Mouse (Mus musculus): ENCODE results near the gene Fam166a.
"Not testable (repeated sequence)": the region's sequence is repeated elsewhere in the genome, so short reads cannot be mapped to it uniquely, and the experiment has no call there.

The Fam166a gene

GRCm38 (mm10) chr2:25243342-25243741 is 24.8 kb downstream of the Fam166a start:
- DNase-seq, result no peak

GRCm38 (mm10) chr2:25244144-25244543 is 25.6 kb downstream of the Fam166a start:
- DNase-seq, result no peak

- no peak for DNase-seq
Observed at GRCm38 (mm10) chr2:25246183-25247072, 27.9 kb downstream of the Fam166a start, which contains the start of gene AL732309.1. Gene AL732309.1 (minus strand): TSS chr2:25246863.

- no peak for DNase-seq
Observed at GRCm38 (mm10) chr2:25252331-25252730, 33.8 kb downstream of the Fam166a start.

- peak; percentile 99 for DNase-seq
Observed at GRCm38 (mm10) chr2:25255284-25255779, 36.8 kb downstream of the Fam166a start, which contains the start of gene Tmem203. Gene Tmem203 (plus strand): TSS chr2:25255439.

GRCm38 (mm10) chr2:25256443-25257109 is 38.0 kb downstream of the Fam166a start:
- not testable (repeated sequence) for DNase-seq

GRCm38 (mm10) chr2:25257250-25257649 is 38.7 kb downstream of the Fam166a start:
- not testable (repeated sequence) for DNase-seq

GRCm38 (mm10) chr2:25258887-25259286 is 40.3 kb downstream of the Fam166a start:
- DNase-seq, result no peak

GRCm38 (mm10) chr2:25261870-25262269 is 43.3 kb downstream of the Fam166a start:
- DNase-seq, result no peak

- peak; percentile 100 for DNase-seq
Observed at GRCm38 (mm10) chr2:25262291-25262767, 43.8 kb downstream of the Fam166a start, which contains the start of gene Tprn. Gene Tprn (plus strand): TSS chr2:25262618.

- DNase-seq, result no peak
Observed at GRCm38 (mm10) chr2:25262795-25263622, 44.5 kb downstream of the Fam166a start.

GRCm38 (mm10) chr2:25263623-25264285 is 45.2 kb downstream of the Fam166a start:
- no peak for DNase-seq

GRCm38 (mm10) chr2:25264286-25264660 is 45.7 kb downstream of the Fam166a start:
- DNase-seq, result no peak

GRCm38 (mm10) chr2:25264851-25265250 is 46.3 kb downstream of the Fam166a start:
- no peak for DNase-seq

- DNase-seq, result peak; percentile 98
Observed at GRCm38 (mm10) chr2:25265897-25266656, 47.5 kb downstream of the Fam166a start.

- peak; percentile 96 for DNase-seq
Observed at GRCm38 (mm10) chr2:25266720-25267119, 48.2 kb downstream of the Fam166a start.

GRCm38 (mm10) chr2:25267241-25267640 is 48.7 kb downstream of the Fam166a start:
- no peak for DNase-seq

GRCm38 (mm10) chr2:25267746-25268309 is 49.3 kb downstream of the Fam166a start:
- no peak for DNase-seq

All from heart, adult 11 months (tissue).